Mouse (Mus musculus): Measurements from ENCODE around the gene Ppp2r2c. TPM values are rescaled to one million over a fixed set of nuclear protein-coding genes. Genes with fewer than 3 reads are reported as not detected.

The Ppp2r2c gene
- polyA plus RNA-seq, 1 experiment from 2014 or later: not detected

- H3K27me3 ChIP-seq (ENCODE audit: control insufficient read depth, insufficient read depth, low read length): peaks cover 13% of the 10 kb centered on the region; the same call in 1 of the 2 replicates
- no peaks in the 10 kb centered on the region for H3K4me1 ChIP-seq (ENCODE audit: control insufficient read depth in 2 of 2, insufficient read depth in 2 of 2, low read length in 2 of 2)
- H3K4me2 ChIP-seq (ENCODE audit: low read length): no peak overlapping the region
- 85% methylated on average over 7 of the region's 7 CpGs for WGBS
- H3K9ac ChIP-seq (ENCODE audit: low read length): no peak overlapping the region
- H3K27ac ChIP-seq (replicated peaks in 1 of 2; ENCODE audit: control insufficient read depth in 1 of 2, insufficient read depth in 1 of 2, low read depth in 2 of 2, low read length in 2 of 2): no peak overlapping the region
- ATAC-seq (ENCODE audit: insufficient number of reproducible peaks, insufficient read depth, low FRiP score, low read depth): no peak
- H3K4me3 ChIP-seq (ENCODE audit: control insufficient read depth in 1 of 2, insufficient read depth in 1 of 2, low read depth in 1 of 2, low read length in 2 of 2): no peak overlapping the region
- H3K36me3 ChIP-seq (ENCODE audit: control insufficient read depth, insufficient read depth, low read length): no peaks in the 10 kb centered on the region
- H3K9me3 ChIP-seq (ENCODE audit: control insufficient read depth, low read length): no peaks in the 10 kb centered on the region
These were observed 11.8 kb upstream of the Ppp2r2c start for GRCm38 (mm10) chr5:36856529-36856928.

GRCm38 (mm10) chr5:36857546-36857945, 10.8 kb upstream of the Ppp2r2c start:
- H3K4me3 ChIP-seq (ENCODE audit: control insufficient read depth in 1 of 2, insufficient read depth in 1 of 2, low read depth in 1 of 2, low read length in 2 of 2): no peak overlapping the region
- H3K36me3 ChIP-seq (ENCODE audit: control insufficient read depth, insufficient read depth, low read length): no peaks in the 10 kb centered on the region
- no peak overlapping the region for H3K27ac ChIP-seq (replicated peaks in 1 of 2; ENCODE audit: control insufficient read depth in 1 of 2, insufficient read depth in 1 of 2, low read depth in 2 of 2, low read length in 2 of 2)
- H3K9ac ChIP-seq (ENCODE audit: low read length): no peak overlapping the region
- H3K4me1 ChIP-seq (ENCODE audit: control insufficient read depth in 2 of 2, insufficient read depth in 2 of 2, low read length in 2 of 2): no peaks in the 10 kb centered on the region
- WGBS: 73% methylated on average over 5 of the region's 5 CpGs
- no peaks in the 10 kb centered on the region for H3K9me3 ChIP-seq (ENCODE audit: control insufficient read depth, low read length)
- no peak for ATAC-seq (ENCODE audit: insufficient number of reproducible peaks, insufficient read depth, low FRiP score, low read depth)
- H3K27me3 ChIP-seq (ENCODE audit: control insufficient read depth, insufficient read depth, low read length): peaks cover 19% of the 10 kb centered on the region; the same call in 1 of the 2 replicates
- no peak overlapping the region for H3K4me2 ChIP-seq (ENCODE audit: low read length)

GRCm38 (mm10) chr5:36861084-36861483, 7.2 kb upstream of the Ppp2r2c start:
- Histone ChIP-seq H3K4me3 (ENCODE audit: control insufficient read depth in 1 of 2, insufficient read depth in 1 of 2, low read depth in 1 of 2, low read length in 2 of 2) (no peak overlapping the region), H3K9me3 (ENCODE audit: control insufficient read depth, low read length) (no peaks in the 10 kb centered on the region), H3K9ac (ENCODE audit: low read length) (no peak overlapping the region), H3K27ac (replicated peaks in 1 of 2; ENCODE audit: control insufficient read depth in 1 of 2, insufficient read depth in 1 of 2, low read depth in 2 of 2, low read length in 2 of 2) (no peak overlapping the region), H3K36me3 (ENCODE audit: control insufficient read depth, insufficient read depth, low read length) (no peaks in the 10 kb centered on the region), H3K4me1 (ENCODE audit: control insufficient read depth in 2 of 2, insufficient read depth in 2 of 2, low read length in 2 of 2) (no peaks in the 10 kb centered on the region), H3K27me3 (ENCODE audit: control insufficient read depth, insufficient read depth, low read length) (peaks cover 45% of the 10 kb centered on the region), H3K4me2 (ENCODE audit: low read length) (no peak overlapping the region)
- WGBS: 87% methylated on average over 2 of the region's 2 CpGs
- ATAC-seq (ENCODE audit: insufficient number of reproducible peaks, insufficient read depth, low FRiP score, low read depth): no peak

GRCm38 (mm10) chr5:36866701-36867250, 1.5 kb upstream of the Ppp2r2c start:
- WGBS: 60% methylated on average over 7 of the region's 7 CpGs
- no peak for ATAC-seq (ENCODE audit: insufficient number of reproducible peaks, insufficient read depth, low FRiP score, low read depth)
- Histone ChIP-seq H3K36me3 (ENCODE audit: control insufficient read depth, insufficient read depth, low read length) (no peaks in the 10 kb centered on the region), H3K27ac (replicated peaks in 1 of 2; ENCODE audit: control insufficient read depth in 1 of 2, insufficient read depth in 1 of 2, low read depth in 2 of 2, low read length in 2 of 2) (no peak overlapping the region), H3K9me3 (ENCODE audit: control insufficient read depth, low read length) (no peaks in the 10 kb centered on the region; the same call in 1 of the 2 replicates), H3K27me3 (ENCODE audit: control insufficient read depth, insufficient read depth, low read length) (peaks cover 95% of the 10 kb centered on the region), H3K9ac (ENCODE audit: low read length) (no peak overlapping the region), H3K4me2 (ENCODE audit: low read length) (no peak overlapping the region), H3K4me3 (ENCODE audit: control insufficient read depth in 1 of 2, insufficient read depth in 1 of 2, low read depth in 1 of 2, low read length in 2 of 2) (no peak overlapping the region), H3K4me1 (ENCODE audit: control insufficient read depth in 2 of 2, insufficient read depth in 2 of 2, low read length in 2 of 2) (peaks cover 0 to 15% of the 10 kb centered on the region in 2 experiments; a peak in 2 of 4 replicates)

GRCm38 (mm10) chr5:36867561-36867960, 752 bp upstream of the Ppp2r2c start:
- no peak overlapping the region for H3K9ac ChIP-seq (ENCODE audit: low read length)
- no peaks in the 10 kb centered on the region; the same call in 1 of the 2 replicates for H3K9me3 ChIP-seq (ENCODE audit: control insufficient read depth, low read length)
- no peak overlapping the region for H3K4me3 ChIP-seq (ENCODE audit: control insufficient read depth in 1 of 2, insufficient read depth in 1 of 2, low read depth in 1 of 2, low read length in 2 of 2)
- WGBS: 6% methylated on average over 6 of the region's 6 CpGs
- ATAC-seq (ENCODE audit: insufficient number of reproducible peaks, insufficient read depth, low FRiP score, low read depth): no peak
- H3K4me2 ChIP-seq (ENCODE audit: low read length): no peak overlapping the region
- H3K36me3 ChIP-seq (ENCODE audit: control insufficient read depth, insufficient read depth, low read length): no peaks in the 10 kb centered on the region
- no peak overlapping the region for H3K27ac ChIP-seq (replicated peaks in 1 of 2; ENCODE audit: control insufficient read depth in 1 of 2, insufficient read depth in 1 of 2, low read depth in 2 of 2, low read length in 2 of 2)
- peaks cover 97% of the 10 kb centered on the region for H3K27me3 ChIP-seq (ENCODE audit: control insufficient read depth, insufficient read depth, low read length)
- peaks cover 0 to 15% of the 10 kb centered on the region in 2 experiments; a peak in 2 of 4 replicates for H3K4me1 ChIP-seq (ENCODE audit: control insufficient read depth in 2 of 2, insufficient read depth in 2 of 2, low read length in 2 of 2)

- Histone ChIP-seq H3K27me3 (ENCODE audit: control insufficient read depth, insufficient read depth, low read length) (peaks cover 91% of the 10 kb centered on the region), H3K9ac (ENCODE audit: low read length) (no peak overlapping the region), H3K27ac (replicated peaks in 1 of 2; ENCODE audit: control insufficient read depth in 1 of 2, insufficient read depth in 1 of 2, low read depth in 2 of 2, low read length in 2 of 2) (no peak overlapping the region), H3K4me3 (ENCODE audit: control insufficient read depth in 1 of 2, insufficient read depth in 1 of 2, low read depth in 1 of 2, low read length in 2 of 2) (peak overlapping the region in 1 of 2 experiments; percentile 44; a peak in 3 of 4 replicates), H3K4me1 (ENCODE audit: control insufficient read depth in 2 of 2, insufficient read depth in 2 of 2, low read length in 2 of 2) (peaks cover 0 to 15% of the 10 kb centered on the region in 2 experiments; a peak in 2 of 4 replicates), H3K9me3 (ENCODE audit: control insufficient read depth, low read length) (no peaks in the 10 kb centered on the region; the same call in 1 of the 2 replicates), H3K4me2 (ENCODE audit: low read length) (peak overlapping the region; percentile 73), H3K36me3 (ENCODE audit: control insufficient read depth, insufficient read depth, low read length) (no peaks in the 10 kb centered on the region)
- WGBS: 1% methylated on average over 7 of the region's 7 CpGs
- no peak for ATAC-seq (ENCODE audit: insufficient number of reproducible peaks, insufficient read depth, low FRiP score, low read depth)
These were observed 869 bp downstream of the Ppp2r2c start for GRCm38 (mm10) chr5:36869186-36869577.

GRCm38 (mm10) chr5:36869578-36870236, 1.4 kb downstream of the Ppp2r2c start:
- Histone ChIP-seq H3K36me3 (ENCODE audit: control insufficient read depth, insufficient read depth, low read length) (no peaks in the 10 kb centered on the region), H3K27ac (replicated peaks in 1 of 2; ENCODE audit: control insufficient read depth in 1 of 2, insufficient read depth in 1 of 2, low read depth in 2 of 2, low read length in 2 of 2) (no peak overlapping the region), H3K4me1 (ENCODE audit: control insufficient read depth in 2 of 2, insufficient read depth in 2 of 2, low read length in 2 of 2) (peaks cover 0 to 15% of the 10 kb centered on the region in 2 experiments; a peak in 2 of 4 replicates), H3K4me3 (ENCODE audit: control insufficient read depth in 1 of 2, insufficient read depth in 1 of 2, low read depth in 1 of 2, low read length in 2 of 2) (peak overlapping the region; percentile 21 to 44), H3K9me3 (ENCODE audit: control insufficient read depth, low read length) (no peaks in the 10 kb centered on the region; the same call in 1 of the 2 replicates), H3K27me3 (ENCODE audit: control insufficient read depth, insufficient read depth, low read length) (peaks cover 90% of the 10 kb centered on the region), H3K4me2 (ENCODE audit: low read length) (peak overlapping the region; percentile 73), H3K9ac (ENCODE audit: low read length) (no peak overlapping the region)
- WGBS: 1% methylated on average over 56 of the region's 56 CpGs
- ATAC-seq (ENCODE audit: insufficient number of reproducible peaks, insufficient read depth, low FRiP score, low read depth): 0 out of 2 replicates have a peak, but pooled peaks have one; percentile 27
